Mouse (Mus musculus) duodenum, adult 2 months (tissue): ENCODE results near the gene Nutm1. TPM values are rescaled to one million over a fixed set of nuclear protein-coding genes. Genes with fewer than 3 reads are reported as not detected.

Experiments
- polyA plus RNA-seq: library from polyadenylated mRNA; depleted of rRNA; stranded (reverse); fragments of >200 nt; gene quantifications from 2 replicates; pipeline ENCODE4 v1.2.3, GENCODE M21; 2012; ENCODE audit warnings: low replicate concordance; rRNA removed

The Nutm1 gene
- not detected in 2 replicates for polyA plus RNA-seq

GRCm38 (mm10) chr2:112259241-112259962 lies at the start of gene Nutm1:
Nutm1 (minus strand) TSS chr2:112259291.

GRCm38 (mm10) chr2:112266242-112266592 lies 7.1 kb upstream of the Nutm1 start, which contains the start of gene Gm21985:
Gm21985 (plus strand) TSS chr2:112266314.

GRCm38 (mm10) chr2:112265448-112266241 lies 6.6 kb upstream of the Nutm1 start, which contains the start of gene Slc12a6:
Slc12a6 (plus strand) TSS chr2:112265825.

GRCm38 (mm10) chr2:112261748-112262653 lies 2.9 kb upstream of the Nutm1 start, which contains the start of gene Nop10:
Nop10 (plus strand) TSS chr2:112261926.

GRCm38 (mm10) chr2:112239212-112239934 lies 19.7 kb downstream of the Nutm1 start, which contains the start of gene Lpcat4:
Lpcat4 (plus strand) TSS chr2:112239468.

Other genes starting within 250 kb of the Nutm1 start
- not detected in 2 replicates for gene Olfr1310, start 246.6 kb downstream of the Nutm1 start, polyA plus RNA-seq
- gene Olfr1311, start 234.9 kb downstream of the Nutm1 start, polyA plus RNA-seq: not detected in 2 replicates
- not detected in 2 replicates for gene Olfr1312, start 209.1 kb downstream of the Nutm1 start, polyA plus RNA-seq
- not detected in 2 replicates for gene Olfr1313, start 181.4 kb downstream of the Nutm1 start, polyA plus RNA-seq
- not detected in 2 replicates for gene Olfr1314, start 162.5 kb downstream of the Nutm1 start, polyA plus RNA-seq
- gene Olfr1315-ps1, start 143.9 kb downstream of the Nutm1 start, polyA plus RNA-seq: not detected in 2 replicates
- gene Olfr1316, start 124.3 kb downstream of the Nutm1 start, polyA plus RNA-seq: not detected in 2 replicates
- not detected in 2 replicates for gene Olfr1317, start 119.0 kb downstream of the Nutm1 start, polyA plus RNA-seq
- gene Olfr1318, start 105.1 kb downstream of the Nutm1 start, polyA plus RNA-seq: not detected in 2 replicates
- gene Lpcat4, start 19.8 kb downstream of the Nutm1 start, polyA plus RNA-seq: 44.5 TPM in 2 replicates
- 27.9 and 28.0 TPM in 2 replicates for gene Nop10, start 2.6 kb upstream of the Nutm1 start, polyA plus RNA-seq
- 6.7 and 8.0 TPM in 2 replicates for gene Slc12a6, start 6.5 kb upstream of the Nutm1 start, polyA plus RNA-seq
- gene Gm21985, start 7.0 kb upstream of the Nutm1 start, polyA plus RNA-seq: not detected in 2 replicates
- 42.1 and 43.8 TPM in 2 replicates for gene Emc4, start 108.7 kb upstream of the Nutm1 start, polyA plus RNA-seq
- gene Katnbl1, start 119.9 kb upstream of the Nutm1 start, polyA plus RNA-seq: 0.14 and 0.16 TPM in 2 replicates
- 1.1 and 1.4 TPM in 2 replicates for gene Emc7, start 195.7 kb upstream of the Nutm1 start, polyA plus RNA-seq
- gene Chrm5, start 221.5 kb upstream of the Nutm1 start, polyA plus RNA-seq: not detected in 2 replicates
- 0.39 and 1.3 TPM in 2 replicates for gene Aven, start 233.7 kb upstream of the Nutm1 start, polyA plus RNA-seq